Mouse (Mus musculus) central nervous system, embryonic 18 days (tissue): ENCODE data around the gene Bbx. TPM values are rescaled to one million over a fixed set of nuclear protein-coding genes. Genes with fewer than 3 reads are reported as not detected.

Source experiments
- polyA plus RNA-seq: library from polyadenylated mRNA; depleted of rRNA; stranded (reverse); fragments of >200 nt; gene quantifications from 2 replicates; pipeline ENCODE4 v1.2.3, GENCODE M21; 2012; rRNA removed

The Bbx gene
- 6.0 and 6.5 TPM in 2 replicates for polyA plus RNA-seq

DNA sequence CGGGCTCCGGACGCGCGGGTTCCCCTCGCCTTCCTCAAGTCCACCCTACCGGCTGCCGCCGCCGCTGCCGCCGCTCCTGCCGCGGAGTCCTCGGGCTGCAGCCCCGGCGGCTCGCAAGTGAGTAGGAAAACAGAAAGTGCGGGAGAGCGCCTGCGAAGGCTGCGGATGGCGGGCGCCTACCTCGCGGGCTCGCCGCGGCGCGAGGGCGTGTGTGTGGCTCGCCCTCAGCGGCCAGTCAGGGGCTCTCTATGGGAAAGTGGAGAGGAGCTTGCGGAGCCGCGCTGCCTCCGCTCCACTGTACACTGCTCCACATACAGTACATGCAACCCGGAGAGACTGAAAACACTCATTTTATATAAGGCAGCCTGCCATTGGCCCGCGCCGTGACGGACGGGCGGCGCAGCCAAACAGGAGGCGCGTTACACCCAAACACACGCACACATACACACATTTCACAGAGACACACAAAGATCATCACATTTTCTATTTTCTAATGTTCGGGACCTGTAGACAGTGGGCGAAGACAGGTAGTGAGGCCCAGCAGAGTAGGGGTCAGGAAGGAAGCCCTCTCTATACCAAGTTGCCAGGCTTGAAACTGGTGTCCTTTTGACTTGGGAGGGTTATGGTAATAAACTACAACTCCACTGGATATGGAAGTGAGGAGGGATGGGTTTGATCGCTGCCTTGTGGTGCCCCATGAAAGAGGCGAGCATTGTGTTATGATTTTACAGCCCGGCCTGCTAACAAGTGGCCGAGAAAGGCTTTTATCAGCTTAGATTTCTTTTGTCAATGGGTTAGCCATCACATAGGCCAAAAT is at the start of gene Bbx:
Gene Bbx (minus strand): TSS at position 329 of the 817 bp plus-strand sequence.

Other genes with a start within 250 kb of the Bbx start
- not detected in 2 replicates for gene Ccdc54, start 158.8 kb upstream of the Bbx start, polyA plus RNA-seq